Mouse (Mus musculus) heart, adult 2 months (tissue): ENCODE data around the gene Inip.

Source experiments
- CTCF ChIP-seq: fragments of 200-600 bp; IDR thresholded peaks from 2 replicates; pipeline ENCODE4 v1.8.1; 2022; ENCODE audit warnings: antibody characterized with exemption, mild to moderate bottlenecking, moderate library complexity
- EP300 ChIP-seq: fragments of 200-500 bp; IDR thresholded peaks from 2 replicates; pipeline ENCODE4 v1.6.1; 2011; ENCODE audit warnings: low read depth, low read length, control low read depth; ENCODE audit not compliant: insufficient read depth

- TF ChIP-seq EP300, result no peak
- TF ChIP-seq CTCF, result no peak
Observed at GRCm38 (mm10) chr4:59818498-59818897, 17.1 kb upstream of the Inip start.
